Mouse (Mus musculus): ENCODE results near the gene Mical3.

- TF ChIP-seq CTCF (IDR thresholded peaks at IDR 0.05) (no peak), EP300 (IDR thresholded peaks at IDR 0.05; ENCODE audit: insufficient read depth, low read depth, low read length) (no peak), POLR2A (IDR thresholded peaks at IDR 0.05; ENCODE audit: insufficient read depth, low read depth, low read length) (no peak)
Observed at GRCm38 (mm10) chr6:121134884-121135283, 4.1 kb upstream of the Mical3 start.
